Mouse (Mus musculus): ENCODE measurements at regions not wholly inside any gene's neighbourhood (a gene's known extent, or its start where the extent isn't known, plus 50 kb on each side); places are given as distances from the start of the nearest gene placed in this dataset.

DNA sequence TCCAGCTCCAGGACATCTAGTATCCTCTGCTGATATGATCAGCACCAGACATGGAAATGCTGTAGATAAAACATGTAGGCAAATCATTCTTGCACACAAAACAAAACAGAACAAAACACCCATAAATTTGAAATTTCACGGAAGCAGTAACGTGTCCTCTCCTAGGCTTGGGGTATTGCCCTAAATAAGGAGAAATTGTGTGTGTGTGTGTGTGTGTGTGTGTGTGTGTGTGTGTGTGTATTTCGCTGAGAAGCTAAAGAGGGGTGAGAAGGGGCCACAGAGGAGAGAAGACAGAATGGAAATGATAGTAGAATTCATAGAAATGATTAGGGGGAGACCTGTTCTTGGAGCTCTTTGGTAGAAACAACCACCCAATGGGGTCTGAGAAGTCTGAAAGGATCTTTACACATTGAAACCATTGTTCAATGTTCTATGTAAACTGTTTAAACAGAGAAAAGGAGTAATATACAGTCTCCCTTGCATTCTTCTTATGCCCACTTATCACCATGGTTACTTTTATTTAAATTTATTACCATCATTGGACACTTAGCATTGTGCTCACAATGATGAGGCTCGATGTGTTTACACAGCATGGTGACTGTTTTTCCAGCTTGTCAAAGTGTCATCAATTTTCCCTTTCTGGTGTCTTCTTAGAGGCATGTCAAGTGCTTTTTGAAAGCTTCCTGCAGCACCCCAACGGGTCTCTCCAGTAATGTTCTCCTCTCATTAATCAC, 317.3 kb upstream of the 4933412E24Rik start:
- no peak overlapping the region for H3K4me3 ChIP-seq (ENCODE audit: low read depth, low read length)
- no peak for ATAC-seq (ENCODE audit: low FRiP score, low TSS enrichment)
- H3K27ac ChIP-seq (replicated peaks): no peak overlapping the region
- H3K27me3 ChIP-seq (ENCODE audit: control insufficient read depth, insufficient read depth, low read length): no peaks in the 10 kb centered on the region
- no peaks in the 10 kb centered on the region for H3K4me1 ChIP-seq (replicated peaks; ENCODE audit: control insufficient read depth, insufficient read depth)
- H3K9me3 ChIP-seq (ENCODE audit: control insufficient read depth, low read length): no peaks in the 10 kb centered on the region
- no peaks in the 10 kb centered on the region for H3K36me3 ChIP-seq (ENCODE audit: control insufficient read depth, insufficient read depth, low read length)
- WGBS: 43% methylated on average over 5 of the region's 5 CpGs
- no peak overlapping the region for H3K4me2 ChIP-seq (replicated peaks; ENCODE audit: low read depth)
- no peak for TF ChIP-seq CTCF (IDR thresholded peaks at IDR 0.05; ENCODE audit: low read depth)
- DNase-seq (ENCODE audit: low spot score): no peak
- no peak overlapping the region for H3K9ac ChIP-seq (ENCODE audit: low read length)

DNA sequence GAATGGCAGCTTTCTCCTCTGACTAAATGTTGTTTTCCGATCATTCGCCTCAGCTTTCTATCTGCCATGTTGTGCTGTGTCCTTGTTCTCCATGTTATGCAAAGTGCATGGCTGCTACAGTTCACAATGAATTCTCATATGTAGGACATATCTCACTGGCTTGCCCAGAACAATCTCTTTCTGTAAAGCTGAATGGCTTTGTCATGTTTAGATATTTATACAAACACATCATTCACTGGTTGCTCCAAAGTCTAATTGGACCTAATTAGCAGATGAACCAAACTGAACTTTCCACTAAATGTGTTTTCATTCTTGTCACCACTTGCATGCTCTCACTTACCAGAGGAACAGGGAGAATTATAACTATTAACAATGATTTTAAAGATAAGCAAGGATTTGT, 301.2 kb upstream of the 4933412E24Rik start:
- no peak overlapping the region for H3K9ac ChIP-seq (ENCODE audit: low read length)
- DNase-seq (ENCODE audit: low spot score) (no peak), ATAC-seq (ENCODE audit: low FRiP score, low TSS enrichment) (no peak)
- WGBS: 88% methylated on average over 2 of the region's 2 CpGs
- H3K4me2 ChIP-seq (replicated peaks; ENCODE audit: low read depth): no peak overlapping the region
- H3K27ac ChIP-seq (replicated peaks): no peak overlapping the region
- no peaks in the 10 kb centered on the region for H3K4me1 ChIP-seq (replicated peaks; ENCODE audit: control insufficient read depth, insufficient read depth)
- H3K36me3 ChIP-seq (ENCODE audit: control insufficient read depth, insufficient read depth, low read length): no peaks in the 10 kb centered on the region
- TF ChIP-seq EP300 (optimal IDR thresholded peaks at IDR 0.05) (no peak), CTCF (IDR thresholded peaks at IDR 0.05; ENCODE audit: low read depth) (no peak)
- no peaks in the 10 kb centered on the region for H3K27me3 ChIP-seq (ENCODE audit: control insufficient read depth, insufficient read depth, low read length)
- no peak overlapping the region for H3K4me3 ChIP-seq (ENCODE audit: low read depth, low read length)
- no peaks in the 10 kb centered on the region for H3K9me3 ChIP-seq (ENCODE audit: control insufficient read depth, low read length)

DNA sequence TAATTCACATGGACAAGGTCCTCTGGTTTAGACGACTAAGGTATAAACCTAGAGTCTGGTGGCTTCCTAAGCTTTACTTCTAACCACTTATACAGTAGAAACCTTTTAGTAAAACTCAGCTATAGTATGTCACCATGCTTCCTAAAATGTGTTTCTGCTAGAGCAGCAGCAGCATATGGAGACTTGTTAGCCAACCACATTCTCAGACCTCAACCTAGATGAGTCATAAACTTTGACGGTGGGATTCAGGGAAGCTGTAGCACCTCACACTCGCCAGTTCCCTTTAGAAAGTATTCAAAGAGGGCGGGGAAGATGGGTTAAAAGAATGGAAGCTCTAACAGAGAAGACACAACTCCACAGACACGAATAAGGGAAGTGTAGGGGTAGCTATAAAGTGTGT, 298.8 kb upstream of the 4933412E24Rik start:
- Histone ChIP-seq H3K9me3 (ENCODE audit: control insufficient read depth, low read length) (no peaks in the 10 kb centered on the region), H3K9ac (ENCODE audit: low read length) (no peak overlapping the region), H3K27ac (replicated peaks) (no peak overlapping the region), H3K27me3 (ENCODE audit: control insufficient read depth, insufficient read depth, low read length) (no peaks in the 10 kb centered on the region), H3K4me1 (replicated peaks; ENCODE audit: control insufficient read depth, insufficient read depth) (no peaks in the 10 kb centered on the region), H3K36me3 (ENCODE audit: control insufficient read depth, insufficient read depth, low read length) (no peaks in the 10 kb centered on the region), H3K4me3 (ENCODE audit: low read depth, low read length) (no peak overlapping the region), H3K4me2 (replicated peaks; ENCODE audit: low read depth) (no peak overlapping the region)
- no peak for DNase-seq (ENCODE audit: low spot score)
- no peak for ATAC-seq (ENCODE audit: low FRiP score, low TSS enrichment)
- TF ChIP-seq CTCF (IDR thresholded peaks at IDR 0.05; ENCODE audit: low read depth): no peak
- TF ChIP-seq EP300 (optimal IDR thresholded peaks at IDR 0.05): no peak
- WGBS: 69% methylated on average over 5 of the region's 5 CpGs

DNA sequence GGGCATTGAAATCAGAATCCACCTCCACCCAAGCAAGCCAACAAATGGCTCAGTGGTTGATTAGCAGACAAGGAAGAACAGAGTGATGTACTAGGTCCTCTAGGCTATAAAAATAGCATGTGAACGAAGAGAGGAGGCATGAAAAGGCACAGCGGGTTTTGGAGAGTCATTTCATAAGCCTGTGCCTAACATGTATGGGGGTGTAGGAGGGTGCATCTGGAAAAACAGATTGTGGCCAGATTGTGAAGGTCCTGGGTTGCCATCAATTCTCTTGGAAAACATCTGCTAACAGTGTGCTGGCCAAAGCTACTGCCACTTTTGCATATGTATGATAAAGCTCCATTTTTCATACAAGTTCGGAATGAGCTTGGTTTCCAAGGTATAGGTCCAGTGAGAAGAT, 293.5 kb upstream of the 4933412E24Rik start:
- Histone ChIP-seq H3K4me2 (replicated peaks; ENCODE audit: low read depth) (no peak overlapping the region), H3K4me3 (ENCODE audit: low read depth, low read length) (no peak overlapping the region)

DNA sequence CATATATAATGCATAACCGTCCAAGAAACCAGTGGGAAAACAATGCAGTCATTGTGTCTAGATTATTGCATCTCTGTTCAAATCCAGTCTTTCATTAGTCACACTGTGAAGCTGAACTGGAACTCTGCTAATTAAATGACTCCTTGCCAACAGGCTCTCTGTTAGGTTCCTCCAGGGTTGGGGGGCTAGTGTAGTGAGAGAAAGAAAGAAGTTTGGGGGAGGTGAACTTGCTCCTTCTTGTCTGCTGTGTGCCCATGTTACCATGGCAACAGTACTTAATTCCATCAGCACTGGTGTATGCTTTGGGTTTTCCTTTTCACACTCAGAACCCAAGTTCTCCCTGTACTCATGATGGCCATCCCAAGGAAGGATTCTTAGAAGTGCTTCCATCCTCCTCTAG, 292.6 kb upstream of the 4933412E24Rik start:
- no peak overlapping the region for H3K9ac ChIP-seq (ENCODE audit: low read length)
- no peak overlapping the region for H3K4me2 ChIP-seq (replicated peaks; ENCODE audit: low read depth)
- no peaks in the 10 kb centered on the region for H3K4me1 ChIP-seq (replicated peaks; ENCODE audit: control insufficient read depth, insufficient read depth)
- H3K27ac ChIP-seq (replicated peaks): no peak overlapping the region
- no peak overlapping the region for H3K4me3 ChIP-seq (ENCODE audit: low read depth, low read length)
- ATAC-seq (ENCODE audit: low FRiP score, low TSS enrichment) (no peak), DNase-seq (ENCODE audit: low spot score) (no peak)
- no peaks in the 10 kb centered on the region for H3K9me3 ChIP-seq (ENCODE audit: control insufficient read depth, low read length)
- TF ChIP-seq CTCF (IDR thresholded peaks at IDR 0.05; ENCODE audit: low read depth): no peak
- no peak for TF ChIP-seq EP300 (optimal IDR thresholded peaks at IDR 0.05)
- H3K27me3 ChIP-seq (ENCODE audit: control insufficient read depth, insufficient read depth, low read length): no peaks in the 10 kb centered on the region
- H3K36me3 ChIP-seq (ENCODE audit: control insufficient read depth, insufficient read depth, low read length): no peaks in the 10 kb centered on the region
- WGBS: 74% methylated on average over 1 of the region's 1 CpGs

More for the DNA sequence above, 293.5 kb upstream of the 4933412E24Rik start:
- no peaks in the 10 kb centered on the region for H3K27me3 ChIP-seq (ENCODE audit: control insufficient read depth, insufficient read depth, low read length)
- H3K4me1 ChIP-seq (replicated peaks; ENCODE audit: control insufficient read depth, insufficient read depth): no peaks in the 10 kb centered on the region
- ATAC-seq (ENCODE audit: low FRiP score, low TSS enrichment) (no peak), DNase-seq (ENCODE audit: low spot score) (no peak)
- H3K27ac ChIP-seq (replicated peaks): no peak overlapping the region
- TF ChIP-seq EP300 (optimal IDR thresholded peaks at IDR 0.05) (no peak), CTCF (IDR thresholded peaks at IDR 0.05; ENCODE audit: low read depth) (no peak)
- no peaks in the 10 kb centered on the region for H3K36me3 ChIP-seq (ENCODE audit: control insufficient read depth, insufficient read depth, low read length)
- no peaks in the 10 kb centered on the region for H3K9me3 ChIP-seq (ENCODE audit: control insufficient read depth, low read length)
- 65% methylated on average over 3 of the region's 3 CpGs for WGBS
- H3K9ac ChIP-seq (ENCODE audit: low read length): no peak overlapping the region

DNA sequence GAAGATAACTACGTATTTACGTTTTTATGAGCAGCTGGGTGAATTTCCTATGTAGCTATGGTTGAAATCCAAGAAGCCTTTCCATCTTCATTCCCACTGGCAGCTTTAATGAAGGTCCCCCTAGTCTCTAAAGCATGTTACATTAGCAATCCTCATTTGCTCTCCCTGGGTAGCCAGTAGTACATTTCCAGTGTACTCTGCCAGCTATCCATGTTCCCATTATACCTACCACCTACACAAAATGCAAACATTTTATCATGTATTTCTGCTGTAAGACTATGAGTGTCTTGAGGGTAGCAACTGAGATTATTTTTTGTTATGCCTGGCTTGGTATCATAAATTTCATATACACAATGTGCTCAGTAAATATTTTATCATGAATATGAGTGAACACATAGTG, 291.7 kb upstream of the 4933412E24Rik start:
- Histone ChIP-seq H3K4me1 (replicated peaks; ENCODE audit: control insufficient read depth, insufficient read depth) (no peaks in the 10 kb centered on the region), H3K9ac (ENCODE audit: low read length) (no peak overlapping the region), H3K4me2 (replicated peaks; ENCODE audit: low read depth) (no peak overlapping the region), H3K36me3 (ENCODE audit: control insufficient read depth, insufficient read depth, low read length) (no peaks in the 10 kb centered on the region), H3K4me3 (ENCODE audit: low read depth, low read length) (no peak overlapping the region), H3K27ac (replicated peaks) (no peak overlapping the region), H3K9me3 (ENCODE audit: control insufficient read depth, low read length) (no peaks in the 10 kb centered on the region), H3K27me3 (ENCODE audit: control insufficient read depth, insufficient read depth, low read length) (no peaks in the 10 kb centered on the region)
- TF ChIP-seq EP300 (optimal IDR thresholded peaks at IDR 0.05) (no peak), CTCF (IDR thresholded peaks at IDR 0.05; ENCODE audit: low read depth) (no peak)
- 79% methylated on average over 2 of the region's 2 CpGs for WGBS
- ATAC-seq (ENCODE audit: low FRiP score, low TSS enrichment) (no peak), DNase-seq (ENCODE audit: low spot score) (no peak)
